Mouse (Mus musculus) embryo, embryonic 9.5 days (tissue): Measurements from ENCODE around the gene 1810055G02Rik.

ENCODE experiments used
- DNase-seq: peaks from one replicate; pipeline ENCODE4 v3.0.0-alpha.2; 2017; ENCODE audit errors: extremely low spot score

Gene 1810055G02Rik

DNA sequence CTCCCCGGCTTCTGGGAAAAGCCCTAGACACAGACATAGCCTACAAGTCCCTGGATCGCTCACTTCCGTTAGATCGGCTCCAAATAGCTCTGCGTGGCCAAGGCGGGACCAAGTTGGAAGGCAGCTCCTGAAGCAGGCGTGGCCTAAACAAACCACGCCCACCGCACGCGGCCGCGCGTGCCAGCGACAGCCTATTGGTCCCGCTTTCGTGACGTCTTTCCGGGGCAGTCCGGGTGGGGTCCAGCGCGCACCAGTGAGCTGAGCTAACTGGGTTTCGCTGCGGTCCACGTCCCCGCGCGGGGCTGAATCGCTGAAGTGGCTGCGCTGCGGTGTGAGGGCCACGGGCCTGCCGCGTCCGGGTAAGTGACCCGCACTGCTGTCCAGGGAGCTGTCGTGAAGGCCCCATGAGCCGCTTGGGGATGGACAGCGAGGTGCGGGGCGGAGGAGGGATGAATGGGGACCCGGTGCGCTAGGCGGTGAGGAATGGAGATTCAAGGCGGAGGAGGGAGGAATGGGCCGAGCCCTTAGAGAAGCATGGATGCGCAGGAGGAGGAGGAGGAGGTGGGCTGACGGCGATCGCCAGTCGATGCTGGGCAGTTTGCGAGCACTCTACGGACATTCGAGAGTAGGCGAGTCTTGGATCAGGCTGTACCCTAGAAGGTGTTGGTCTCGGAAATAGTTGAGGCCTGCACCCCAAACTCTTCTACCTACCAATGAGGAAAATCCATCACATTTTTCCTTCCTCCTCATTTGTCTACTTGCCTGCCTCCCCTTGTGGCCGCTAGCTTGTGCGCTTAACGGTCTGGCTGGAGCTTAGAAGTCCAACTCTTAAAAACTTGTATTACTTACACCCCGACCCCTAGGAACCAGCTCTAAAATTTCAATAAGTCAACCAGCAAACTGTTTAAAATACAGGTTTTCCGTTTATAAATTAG, at the start of gene 1810055G02Rik:
Gene 1810055G02Rik (plus strand): TSS at position 216 of the 935 bp plus-strand sequence.
- DNase-seq: peak; percentile 99

DNA sequence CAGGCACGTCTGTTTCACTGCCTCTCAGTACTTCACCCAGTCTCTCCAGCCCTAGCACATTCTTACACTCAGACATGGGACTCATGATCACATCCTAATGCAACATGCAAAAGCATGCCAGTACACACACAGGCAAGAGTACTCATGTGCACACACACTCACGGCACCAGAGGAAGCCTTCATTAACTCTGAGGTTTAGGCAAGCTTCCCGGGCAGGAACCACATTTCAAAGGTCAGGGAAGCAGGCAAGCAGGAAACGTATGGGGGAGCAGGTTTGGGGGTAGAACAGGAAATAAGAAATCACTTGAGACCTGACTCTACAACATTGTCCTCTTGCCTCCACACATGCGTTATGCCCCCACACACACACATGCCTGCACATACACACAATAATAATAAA, 42.6 kb upstream of the 1810055G02Rik start:
- no peak for DNase-seq

DNA sequence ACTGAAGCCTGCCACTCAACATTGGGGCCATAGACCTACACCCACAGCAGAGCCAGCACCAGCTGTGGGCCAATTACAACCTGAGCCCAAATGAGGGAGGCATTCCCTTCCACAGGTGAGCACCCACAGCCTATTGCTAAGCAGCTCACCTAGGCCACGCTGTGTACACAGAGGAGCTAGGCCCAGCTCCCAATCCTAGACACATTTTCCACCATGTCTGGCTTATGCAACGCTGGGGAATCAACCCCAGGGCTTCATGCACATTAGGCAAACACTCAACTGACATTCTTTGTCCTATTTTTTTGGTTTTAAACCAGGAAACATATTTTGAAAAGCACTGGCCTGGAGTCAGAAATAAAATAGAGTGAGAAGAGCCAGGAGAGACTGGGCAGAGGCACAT, 41.5 kb upstream of the 1810055G02Rik start:
- DNase-seq: no peak

DNA sequence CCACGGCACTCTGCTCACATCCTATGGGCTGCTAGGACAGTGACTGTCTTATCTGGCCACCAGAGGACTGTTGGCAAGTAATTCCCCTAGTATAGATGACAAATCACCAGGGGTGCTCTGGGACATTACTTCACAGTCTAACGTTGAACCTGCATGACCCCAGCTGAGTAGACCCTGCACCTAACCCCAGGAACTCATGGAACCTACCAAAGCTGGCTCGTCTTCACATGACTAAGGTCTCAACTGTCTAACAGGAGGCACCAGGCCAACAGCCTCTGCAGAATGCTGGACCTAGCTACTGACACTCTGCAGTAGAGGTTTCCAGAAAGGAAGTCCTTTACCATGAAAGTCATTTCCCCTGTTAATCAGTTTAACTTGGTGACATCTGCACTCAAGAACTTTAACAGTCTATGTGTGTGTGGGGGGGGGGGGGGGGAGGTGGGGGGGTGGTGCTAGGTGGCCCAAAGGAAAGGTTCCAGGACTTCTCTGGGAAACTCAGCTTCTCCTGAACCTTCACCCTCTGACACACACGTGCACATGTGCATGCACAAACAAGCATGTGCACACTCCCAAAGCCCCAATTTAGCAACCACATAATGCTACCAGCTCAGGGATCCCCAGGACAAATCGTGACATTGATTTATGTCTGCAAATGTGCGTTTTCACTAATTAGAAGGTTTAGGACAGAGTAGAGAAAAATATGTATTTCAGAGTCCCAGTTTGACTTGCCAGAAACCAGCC, 40.8 kb upstream of the 1810055G02Rik start:
- DNase-seq: no peak

DNA sequence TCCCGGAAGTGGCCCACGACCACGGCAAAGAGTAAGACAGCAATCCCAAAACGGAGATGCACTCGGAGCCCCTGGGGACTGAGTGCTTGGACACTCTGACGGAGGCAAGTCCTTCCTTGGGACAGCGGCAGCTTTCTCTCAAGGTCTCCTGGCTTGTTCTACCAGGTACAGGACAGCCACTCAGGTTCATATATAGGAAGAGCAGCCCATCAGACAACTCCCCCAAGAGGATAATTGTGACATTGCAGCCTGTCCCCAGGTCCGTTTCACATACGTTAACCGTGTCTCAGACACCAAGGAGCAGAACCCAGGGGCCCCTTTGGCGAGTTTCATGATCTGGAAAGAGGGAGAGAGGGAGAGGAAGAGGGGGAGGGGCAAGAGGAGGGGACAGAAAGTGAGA, 40.1 kb upstream of the 1810055G02Rik start:
- no peak for DNase-seq

DNA sequence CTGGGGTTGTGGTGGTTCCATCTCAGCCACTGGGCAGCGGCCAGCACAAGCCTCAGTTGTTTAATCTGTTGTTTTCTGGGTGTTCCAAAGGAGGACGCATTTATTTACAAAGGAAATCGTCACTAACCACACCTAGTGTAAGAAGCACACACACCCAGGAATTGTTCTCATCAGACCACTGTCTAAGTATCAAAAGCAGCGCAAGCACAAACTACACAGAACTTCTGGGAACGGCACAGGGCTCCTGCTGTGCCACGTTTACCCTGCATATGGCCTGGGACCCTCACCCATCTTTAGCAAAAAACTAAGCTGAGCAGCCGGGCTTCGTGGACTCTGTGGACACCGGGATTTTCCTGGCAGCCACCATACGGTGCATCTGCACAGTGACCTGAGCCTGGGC, 39.5 kb upstream of the 1810055G02Rik start:
- no peak for DNase-seq

DNA sequence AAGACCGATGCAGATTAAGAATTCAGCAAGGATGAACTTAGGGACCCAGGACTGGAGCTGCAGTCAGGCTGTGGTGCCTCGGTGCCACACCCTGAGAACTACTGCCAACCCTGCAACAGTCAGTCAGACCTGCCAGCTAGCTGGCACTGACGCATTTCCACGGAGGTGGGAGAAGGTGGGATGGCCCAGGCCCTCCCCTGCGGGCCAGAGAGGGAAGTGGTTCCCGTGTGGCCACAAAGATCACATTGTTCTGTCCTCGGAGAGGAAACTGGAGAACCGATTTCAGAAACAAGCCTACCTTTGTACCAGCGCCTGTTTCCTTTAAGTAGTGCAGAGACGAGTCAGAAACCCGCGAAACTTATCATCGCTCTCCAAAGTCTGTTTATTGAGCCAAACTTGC, 39.0 kb upstream of the 1810055G02Rik start:
- DNase-seq: no peak

DNA sequence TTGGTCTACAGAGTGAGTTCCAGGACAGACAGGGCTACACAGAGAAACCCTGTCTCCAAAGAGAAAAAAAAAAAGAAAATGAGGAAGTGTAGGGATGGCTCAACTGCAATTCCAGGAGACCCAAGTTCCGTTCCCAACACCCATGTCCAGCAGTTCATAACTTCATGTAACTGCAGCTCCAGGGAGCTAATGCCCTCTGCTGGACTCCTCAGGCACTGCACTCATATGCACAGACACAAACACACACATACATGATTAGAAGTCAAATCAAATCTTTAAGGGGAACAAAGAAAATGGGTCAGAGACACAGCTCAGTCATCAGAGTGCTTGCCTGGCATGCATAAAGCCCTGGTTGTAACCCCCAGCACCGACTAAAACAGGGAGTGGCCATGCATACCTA, 34.9 kb upstream of the 1810055G02Rik start:
- no peak for DNase-seq

DNA sequence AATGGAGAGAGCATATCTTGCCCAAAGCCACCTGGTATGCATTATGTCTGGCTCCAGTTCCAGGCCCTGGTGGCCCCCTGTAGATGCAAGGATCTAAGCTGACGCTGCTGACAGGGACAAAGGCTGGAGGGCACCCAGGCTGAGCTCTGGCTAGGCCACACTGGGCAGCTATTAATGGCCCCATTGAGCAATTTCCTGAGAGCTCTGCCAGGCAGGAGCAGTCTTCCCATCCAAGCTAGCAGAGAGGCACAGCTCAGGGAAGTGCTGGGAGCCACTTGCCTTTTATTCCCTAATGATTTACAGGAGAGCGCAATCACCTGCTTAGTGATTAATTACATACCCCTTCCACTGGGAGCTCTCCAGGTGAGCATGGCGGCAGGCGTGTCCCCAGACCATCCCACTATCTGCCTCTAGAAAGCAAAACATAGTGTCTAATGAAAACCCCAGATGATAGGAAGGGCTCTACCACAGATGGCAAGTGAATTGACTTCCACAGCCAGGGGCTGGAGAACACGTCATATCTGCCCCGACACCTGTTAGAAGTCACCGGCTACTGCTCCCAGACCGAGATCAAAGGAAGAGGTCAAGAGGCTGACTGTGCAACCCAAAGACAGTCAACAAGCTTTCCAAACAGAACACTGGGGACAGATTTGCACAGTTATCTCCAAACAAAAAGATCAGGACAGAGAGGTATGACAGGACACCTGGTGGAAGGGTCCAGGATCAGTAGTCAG, 33.8 kb upstream of the 1810055G02Rik start:
- DNase-seq: no peak

DNA sequence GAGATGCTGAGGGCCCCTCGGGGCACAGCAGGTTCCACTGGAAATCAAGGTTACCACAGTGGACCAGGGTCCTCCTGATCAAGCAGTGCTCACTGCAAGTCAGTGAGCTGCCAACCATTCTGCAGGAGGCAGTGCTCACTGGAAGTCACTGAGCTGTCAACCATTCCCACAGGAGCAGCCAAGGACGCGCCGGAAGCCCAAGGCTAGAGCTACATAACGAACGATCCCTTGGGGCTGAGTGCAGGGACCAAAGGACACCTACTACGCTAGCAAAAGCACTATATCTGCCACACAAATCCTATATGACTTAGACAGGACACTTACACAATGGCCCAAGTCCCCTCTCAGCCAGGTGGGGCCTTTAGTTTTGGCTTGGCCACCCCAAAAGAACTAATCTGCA, 27.4 kb upstream of the 1810055G02Rik start:
- no peak for DNase-seq

DNA sequence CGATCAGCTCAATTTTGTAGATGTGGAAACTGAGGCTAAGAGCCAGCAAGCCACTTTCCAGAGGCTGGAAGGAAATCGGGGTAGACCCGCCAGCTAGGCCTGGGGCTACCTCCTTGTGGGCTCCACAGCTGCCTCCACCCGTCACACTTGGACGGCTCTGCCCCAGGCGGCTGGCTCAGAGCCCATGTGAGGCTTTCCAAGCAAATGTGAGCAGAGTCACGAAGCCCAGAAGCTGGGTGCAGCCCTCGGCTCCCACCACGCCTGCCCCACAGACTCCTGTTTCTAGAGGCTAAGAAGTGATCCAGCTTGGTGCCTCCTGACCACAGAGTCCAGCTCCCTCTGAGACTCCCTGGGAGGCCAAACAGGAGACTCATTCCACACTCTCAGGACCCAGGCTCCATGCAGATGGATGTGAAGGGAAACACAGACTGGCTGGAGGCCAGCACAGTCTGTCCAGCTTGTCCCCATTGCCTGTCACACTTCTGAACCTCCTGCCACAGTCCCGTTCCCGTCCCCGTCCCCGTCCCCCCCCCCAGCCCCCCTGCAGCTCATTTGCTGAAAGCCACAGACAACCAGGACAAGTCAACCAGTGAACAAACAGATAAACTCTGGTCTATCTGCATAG, 26.7 kb upstream of the 1810055G02Rik start:
- DNase-seq: no peak

DNA sequence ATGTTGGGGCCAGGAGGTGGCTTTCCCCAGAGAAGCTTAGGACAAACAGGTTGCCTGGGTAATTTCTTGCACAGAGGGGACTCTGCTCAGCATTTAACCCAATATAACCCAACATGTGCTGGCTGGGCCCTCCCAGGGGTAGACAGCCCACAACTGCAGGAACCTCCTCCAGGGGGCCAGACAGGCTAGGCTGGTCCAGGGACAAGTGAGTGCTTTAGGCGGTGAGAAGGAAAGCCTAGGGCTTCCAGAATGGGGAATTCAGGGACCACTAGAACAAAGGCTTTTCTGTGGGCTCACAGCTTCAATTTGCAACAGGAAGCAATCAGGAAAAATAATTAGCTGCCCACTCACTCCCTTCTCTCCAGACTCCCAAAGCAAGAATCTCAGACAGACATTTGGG, 23.7 kb upstream of the 1810055G02Rik start:
- peak; percentile 27 for DNase-seq

DNA sequence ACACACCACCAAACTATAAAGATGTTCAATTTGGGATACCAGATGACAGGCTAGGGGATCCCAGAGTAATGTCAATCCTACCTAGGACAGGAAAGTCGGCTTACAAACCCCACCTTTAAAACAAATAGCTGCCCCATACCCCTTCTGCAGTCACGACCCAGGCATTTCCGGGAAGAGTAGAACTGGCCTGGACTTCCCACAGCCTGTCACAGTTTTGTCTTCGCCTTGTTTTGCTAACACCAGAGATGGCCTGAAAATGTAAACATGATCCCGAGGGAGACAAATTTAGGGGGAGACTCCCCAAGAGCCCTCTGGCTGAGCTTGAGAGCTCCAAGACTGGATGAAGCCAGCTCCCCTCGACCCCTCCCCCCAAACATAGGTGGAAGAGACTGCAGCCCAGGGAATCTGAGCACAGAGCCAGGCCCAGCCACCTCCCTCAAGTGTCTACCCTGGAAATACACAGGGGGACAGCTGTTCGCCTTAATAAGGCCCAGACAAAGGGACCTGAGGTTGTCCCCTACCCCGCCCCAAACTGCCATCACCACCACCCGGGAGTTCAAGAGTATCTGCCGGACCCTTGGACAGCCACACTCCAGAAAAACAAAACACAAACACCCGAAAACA, 23.0 kb upstream of the 1810055G02Rik start:
- peak; percentile 37 for DNase-seq

DNA sequence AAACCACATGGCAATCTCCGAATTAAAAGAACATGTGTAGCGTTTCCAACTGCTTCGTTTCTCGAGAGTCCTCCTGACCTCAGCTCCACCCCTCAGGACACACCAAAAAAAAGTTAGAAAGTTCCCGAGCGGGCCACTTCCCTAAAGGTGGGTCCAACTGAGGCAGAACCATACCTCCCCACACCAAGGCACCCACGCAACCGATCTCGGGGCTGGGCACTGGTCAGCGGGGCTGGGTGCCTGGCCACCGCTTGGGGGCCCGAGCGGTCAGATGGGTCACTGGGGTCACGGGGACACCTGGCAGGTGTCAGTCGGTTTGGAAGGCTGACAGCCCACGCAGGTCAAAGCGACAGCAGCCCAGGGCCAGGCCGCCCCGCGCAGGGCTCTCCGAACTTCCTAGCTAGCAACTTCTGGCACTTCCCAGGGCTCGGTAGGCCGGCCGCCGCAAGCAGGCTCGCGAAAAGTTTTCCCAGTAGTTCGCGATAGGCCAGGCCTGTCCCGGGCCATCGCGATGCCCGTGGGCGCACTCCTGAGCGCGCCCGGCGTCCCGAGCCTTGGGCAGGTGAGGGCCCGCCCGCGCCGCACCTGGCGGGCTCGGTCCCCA, 22.4 kb upstream of the 1810055G02Rik start:
- DNase-seq: peak; percentile 55

DNA sequence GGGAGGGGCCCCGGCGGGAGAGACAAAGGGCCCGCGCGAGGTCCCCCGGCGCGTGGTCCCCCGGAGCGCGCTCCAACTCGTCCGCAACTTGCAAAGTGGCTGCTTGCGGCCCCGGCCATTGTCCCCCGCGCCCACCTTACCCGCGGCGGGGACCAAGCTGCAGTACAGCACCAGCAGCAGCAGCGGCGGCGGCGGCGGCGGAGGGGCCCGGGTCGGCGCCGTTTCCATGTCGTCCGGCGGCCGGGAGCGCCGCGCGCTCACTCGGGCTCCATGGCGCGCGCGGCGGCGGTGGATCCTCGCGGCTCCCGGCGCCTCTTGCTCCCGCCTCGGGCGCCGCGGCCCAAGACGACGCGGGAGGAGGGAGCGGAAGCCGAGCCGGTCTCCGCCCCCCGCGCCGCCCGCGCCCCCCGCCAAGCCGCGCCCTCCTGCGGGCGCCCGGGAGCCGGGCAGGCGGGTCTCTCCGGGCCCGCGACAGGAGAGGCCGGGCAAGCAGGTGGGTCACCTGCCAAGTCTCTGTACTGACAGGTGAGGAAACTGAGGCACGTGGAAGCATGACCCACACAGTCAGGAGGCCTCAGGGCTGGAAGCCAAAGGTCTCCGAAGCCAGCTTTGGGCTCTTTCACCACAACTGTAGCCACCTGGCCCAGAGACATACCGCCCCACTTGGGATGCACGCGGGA, 21.7 kb upstream of the 1810055G02Rik start, which contains the start of gene Lrp5:
Gene Lrp5 (minus strand): TSS at position 350 of the 680 bp plus-strand sequence.
- DNase-seq: peak; percentile 62

DNA sequence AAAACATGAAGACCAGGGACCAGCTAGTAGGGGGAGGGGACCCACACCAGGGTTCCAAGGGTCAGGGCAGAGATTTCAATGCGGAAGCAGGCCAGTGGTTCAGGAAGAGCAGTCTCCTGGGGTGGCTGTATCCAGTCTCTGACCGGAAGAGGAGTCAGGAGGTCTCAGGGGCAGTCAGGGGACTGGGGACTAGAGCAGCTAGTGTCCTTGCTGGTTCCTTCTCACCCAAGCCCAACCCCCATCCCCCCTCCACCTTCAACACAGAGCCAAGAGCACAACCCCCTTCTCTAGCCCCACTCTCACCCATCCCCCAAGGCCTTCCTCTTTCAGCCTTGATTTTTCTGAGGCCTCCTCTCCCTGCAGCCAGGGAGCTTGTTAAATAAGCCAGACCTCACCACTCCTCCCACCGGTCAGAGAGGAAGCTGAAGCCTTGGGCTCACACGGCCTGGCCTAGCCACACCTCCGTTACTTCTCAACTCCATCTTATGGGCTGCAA, 20.4 kb upstream of the 1810055G02Rik start:
- peak; percentile 51 for DNase-seq

DNA sequence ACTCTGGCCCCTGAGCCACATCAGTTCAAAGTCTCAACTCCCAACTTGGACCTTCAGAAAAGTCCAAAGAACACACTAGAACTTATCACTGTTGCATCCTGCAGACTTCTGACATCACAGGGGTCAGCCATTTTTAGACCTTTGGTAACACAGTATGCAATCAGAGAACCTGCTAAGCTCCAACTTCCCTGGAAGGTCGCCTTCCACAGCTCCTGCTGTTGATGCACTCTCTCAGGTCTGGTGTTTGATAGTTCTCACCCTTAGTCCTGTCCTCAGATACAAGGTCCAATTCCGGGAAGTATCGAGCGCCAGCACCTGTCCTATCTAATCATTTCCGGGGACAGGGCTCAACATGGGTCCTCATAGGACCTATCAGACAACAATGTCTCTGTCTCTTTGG, 16.8 kb upstream of the 1810055G02Rik start:
- no peak for DNase-seq

DNA sequence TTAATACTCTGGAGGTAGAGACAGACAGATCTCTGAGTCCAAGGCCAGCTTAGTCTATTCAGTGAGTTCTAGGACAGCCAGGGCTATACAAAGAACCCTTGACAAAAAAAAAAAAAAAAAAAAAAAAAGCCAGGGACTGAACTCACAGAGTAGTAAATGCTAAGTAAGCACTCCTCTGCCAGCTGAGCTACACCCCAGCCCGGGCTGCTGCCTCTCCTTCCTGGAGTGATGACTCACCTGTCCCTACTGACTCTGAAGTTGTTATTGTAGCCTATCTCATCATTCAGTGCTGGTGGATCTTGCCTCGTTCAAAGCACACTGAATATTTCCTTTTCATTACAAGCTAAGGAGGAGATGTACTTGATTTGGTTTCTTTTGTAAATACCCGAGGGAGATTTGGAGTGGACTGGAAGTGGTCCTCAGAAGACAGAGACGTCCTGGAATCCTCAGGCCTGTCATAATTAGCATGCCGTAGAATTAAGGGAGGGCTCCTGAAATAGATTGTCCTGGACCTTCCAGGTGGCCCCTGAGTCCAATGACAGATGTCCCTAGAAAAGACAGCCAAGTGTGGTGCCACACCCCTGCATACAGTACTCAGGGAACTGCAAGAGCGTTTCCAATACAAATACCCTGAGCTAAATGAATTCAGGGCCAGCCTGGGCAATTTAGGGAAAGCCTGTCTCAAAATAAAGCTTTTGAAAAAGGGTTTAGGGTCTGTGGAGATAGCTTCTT, 15.5 kb upstream of the 1810055G02Rik start:
- DNase-seq: no peak

DNA sequence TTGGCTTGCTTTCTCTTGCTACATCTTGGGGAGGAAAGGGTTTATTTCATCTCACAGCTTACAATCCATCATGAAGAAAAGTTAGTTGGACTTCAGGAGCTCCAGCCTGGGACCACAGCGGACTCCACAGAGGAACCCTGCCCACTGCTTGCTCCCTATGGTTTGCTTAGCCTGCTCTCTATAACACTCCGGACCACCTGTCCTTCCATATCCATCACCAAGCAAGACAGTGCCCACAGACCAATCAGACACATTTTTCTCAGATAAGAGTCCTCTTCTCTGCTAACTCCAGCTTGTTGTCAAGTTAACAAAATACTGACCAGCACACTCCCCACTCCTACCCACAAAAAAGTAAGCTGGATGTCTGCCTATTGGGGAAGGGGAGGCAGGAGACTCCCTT, 13.6 kb upstream of the 1810055G02Rik start:
- DNase-seq: no peak
